Mouse (Mus musculus) activated CD4-positive, CD25-positive, alpha-beta regulatory T cell, adult 4 months (primary cell): ENCODE measurements around the gene Gm20388. TPM values are rescaled to one million over a fixed set of nuclear protein-coding genes. Genes with fewer than 3 reads are reported as not detected.
A peak's percentile ranks its signal among the peaks of the same experiment; 100 is the strongest.
"Not testable (repeated sequence)": the region's sequence is repeated elsewhere in the genome, so short reads cannot be mapped to it uniquely, and the experiment has no call there.

Experiments
- ATAC-seq: one replicate; pipeline ENCODE4 v1.8.0; 2017
- polyA plus RNA-seq, 2 experiments: library from polyadenylated mRNA; unstranded; fragments of 100-300 nt; shearing (Covaris generic); gene quantifications; one replicate each; pipeline ENCODE4 v1.2.1; 2017

Gene Gm20388
- polyA plus RNA-seq, 2 experiments from 2014 or later: 9.9 to 12.3 TPM

GRCm38 (mm10) chr8:122604640-122605039, 2694.0 kb downstream of the Gm20388 start:
- ATAC-seq: no peak

GRCm38 (mm10) chr8:122605367-122605766, 2694.7 kb downstream of the Gm20388 start:
- no peak for ATAC-seq

GRCm38 (mm10) chr8:122606810-122607209, 2696.2 kb downstream of the Gm20388 start:
- no peak for ATAC-seq

GRCm38 (mm10) chr8:122610209-122610608, 2699.6 kb downstream of the Gm20388 start:
- no peak for ATAC-seq

- peak; percentile 21 for ATAC-seq
These were observed 2700.1 kb downstream of the Gm20388 start for GRCm38 (mm10) chr8:122610612-122611277.

- ATAC-seq: peak; percentile 98
These were observed 2700.9 kb downstream of the Gm20388 start, which contains the start of the genes Galns and Trappc2l for GRCm38 (mm10) chr8:122611295-122612133. Gene Galns, minus strand, starts transcription at chr8:122611463. Gene Trappc2l, plus strand, starts transcription at chr8:122611640.

- ATAC-seq: no peak
These were observed 2705.7 kb downstream of the Gm20388 start for GRCm38 (mm10) chr8:122616181-122616905.

- peak; percentile 49 for ATAC-seq
These were observed 2707.4 kb downstream of the Gm20388 start for GRCm38 (mm10) chr8:122617947-122618546.

GRCm38 (mm10) chr8:122618660-122619378, 2708.2 kb downstream of the Gm20388 start:
- ATAC-seq: no peak

GRCm38 (mm10) chr8:122620446-122620845, 2709.8 kb downstream of the Gm20388 start:
- ATAC-seq: no peak

- no peak for ATAC-seq
These were observed 2712.1 kb downstream of the Gm20388 start, which contains the start of gene Pabpn1l for GRCm38 (mm10) chr8:122622727-122623126. Gene Pabpn1l, minus strand, starts transcription at chr8:122622739.

- ATAC-seq: no peak
These were observed 2713.4 kb downstream of the Gm20388 start for GRCm38 (mm10) chr8:122623844-122624642.

GRCm38 (mm10) chr8:122624653-122625052, 2714.0 kb downstream of the Gm20388 start:
- ATAC-seq: no peak

- no peak for ATAC-seq
These were observed 2715.2 kb downstream of the Gm20388 start for GRCm38 (mm10) chr8:122625811-122626210.

- no peak for ATAC-seq
These were observed 2716.3 kb downstream of the Gm20388 start for GRCm38 (mm10) chr8:122626896-122627295.

GRCm38 (mm10) chr8:122629388-122629787, 2718.7 kb downstream of the Gm20388 start:
- no peak for ATAC-seq

GRCm38 (mm10) chr8:122630696-122631095, 2720.1 kb downstream of the Gm20388 start:
- ATAC-seq: no peak

GRCm38 (mm10) chr8:122632134-122632533, 2721.5 kb downstream of the Gm20388 start:
- not testable (repeated sequence) for ATAC-seq

GRCm38 (mm10) chr8:122633205-122633604, 2722.6 kb downstream of the Gm20388 start:
- ATAC-seq: no peak

GRCm38 (mm10) chr8:122635878-122636802, 2725.5 kb downstream of the Gm20388 start:
- ATAC-seq: no peak
